Mouse (Mus musculus) retina, embryonic 14.5 days (tissue): ENCODE data around the gene Mindy2.

Source experiments
- DNase-seq: peaks from one replicate; pipeline ENCODE4 v3.0.0-alpha.2; 2015; ENCODE audit warnings: low spot score

Mindy2 gene

DNA sequence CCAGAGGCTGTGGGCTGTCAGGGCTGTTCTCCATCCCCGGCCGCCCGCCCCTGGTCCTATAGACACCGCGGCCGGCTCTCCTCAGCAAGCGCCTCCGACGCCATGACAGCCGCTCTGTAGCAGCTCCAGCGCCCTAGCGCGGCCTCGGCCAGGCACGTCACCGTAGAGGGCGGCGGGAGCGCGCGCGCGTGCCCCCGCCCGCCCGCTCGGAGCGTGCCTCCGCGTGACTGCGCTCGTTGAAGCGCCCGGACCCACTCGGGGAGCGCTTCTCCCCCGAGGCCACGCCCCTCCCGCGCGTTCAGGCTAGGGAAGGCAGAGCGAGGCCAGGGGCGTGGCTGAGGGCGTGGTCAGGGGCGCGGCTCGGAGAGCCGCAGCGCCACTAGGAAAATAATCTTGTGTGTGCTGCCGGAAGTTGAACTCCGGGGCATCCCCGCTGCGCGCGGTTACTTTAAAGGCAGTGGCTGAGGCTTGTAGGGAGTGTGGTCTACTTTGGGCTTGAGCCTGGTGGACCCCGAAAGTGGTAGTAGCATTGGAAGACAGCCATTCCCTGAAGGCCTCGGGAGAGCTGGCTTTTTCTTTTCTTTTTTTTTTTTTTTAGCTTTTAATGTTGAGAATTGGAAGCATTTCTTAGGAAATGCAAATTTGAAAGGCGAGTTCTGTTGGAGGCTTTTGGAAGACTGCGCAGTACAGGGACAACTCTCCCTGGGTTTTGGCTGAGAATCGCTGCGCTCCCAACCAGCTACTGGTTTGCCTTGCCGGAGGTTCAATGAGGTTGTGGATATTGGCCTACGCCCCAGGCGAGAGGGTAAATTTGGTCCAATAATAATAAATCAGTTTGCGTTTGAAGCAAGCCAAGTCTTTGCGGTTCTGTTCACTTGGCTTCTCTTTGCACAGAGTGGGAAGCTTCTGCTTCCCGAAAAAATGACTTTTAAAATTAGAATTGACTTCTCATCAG lies at the start of gene Mindy2:
Gene Mindy2 (minus strand): TSS at position 162 of the 955 bp plus-strand sequence.
- peak; percentile 98 for DNase-seq

DNA sequence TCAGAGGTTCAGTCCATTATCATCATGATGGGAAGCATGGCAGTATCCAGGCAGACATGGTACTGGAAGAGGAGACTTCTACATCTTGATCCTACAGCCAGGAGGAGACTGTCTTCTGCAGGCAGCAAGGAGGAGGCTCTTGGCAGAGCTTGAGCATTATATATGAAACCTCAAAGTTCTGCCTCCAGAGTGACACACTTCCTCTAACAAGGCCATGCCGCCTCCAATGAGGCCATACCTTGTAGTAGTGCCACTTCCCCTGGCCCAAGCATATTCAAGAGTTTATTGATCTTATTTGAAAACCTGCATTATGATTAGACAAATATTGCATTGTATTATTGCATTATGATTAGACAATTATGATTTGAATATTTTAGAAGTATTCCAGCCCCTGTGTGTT lies 49.5 kb upstream of the Mindy2 start:
- DNase-seq: no peak

DNA sequence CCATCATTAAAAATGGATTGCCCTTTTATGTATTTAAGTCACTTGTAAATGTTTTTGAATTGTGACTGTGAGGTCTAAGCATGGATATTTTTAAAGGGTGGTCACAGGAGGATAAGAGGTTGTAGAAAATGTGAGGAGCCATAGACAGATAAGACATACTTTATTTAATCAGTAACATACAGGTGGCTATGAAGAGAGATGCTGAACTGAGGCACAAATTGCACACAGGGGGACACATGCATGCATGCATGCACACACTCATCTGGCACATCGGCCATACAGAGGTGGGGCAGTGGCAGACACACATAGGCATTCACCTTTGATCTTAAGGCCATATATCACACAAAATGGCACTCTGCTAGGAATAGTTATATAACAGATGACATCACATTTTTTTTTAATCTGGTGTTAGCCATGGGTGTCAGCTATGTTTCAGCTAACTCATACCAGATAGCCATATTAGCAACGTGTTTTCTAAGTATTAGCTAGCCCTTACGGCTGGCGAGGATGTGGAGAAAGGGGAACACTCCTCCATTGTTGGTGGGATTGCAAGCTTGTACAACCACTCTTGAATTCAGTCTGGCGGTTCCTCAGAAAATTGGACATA lies 46.7 kb upstream of the Mindy2 start:
- DNase-seq: no peak

DNA sequence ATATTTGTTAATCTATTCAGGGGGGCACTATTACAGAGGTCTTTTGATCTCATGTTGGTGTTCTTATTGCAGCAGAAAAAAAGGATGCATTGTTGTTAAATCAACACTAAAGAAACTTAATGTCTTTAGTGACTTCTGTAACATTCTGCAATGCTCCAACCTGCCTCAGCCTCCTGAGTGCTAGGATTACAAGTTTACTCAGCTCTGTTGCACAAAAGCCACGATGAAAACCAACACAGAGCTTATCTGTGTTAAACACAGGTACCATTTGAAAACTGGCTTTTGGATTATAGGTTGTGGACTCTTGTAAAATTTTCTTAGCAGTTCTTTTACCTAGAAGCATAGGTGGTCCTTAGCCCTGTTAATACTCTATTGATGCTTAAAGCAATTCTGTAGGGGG lies 41.1 kb upstream of the Mindy2 start:
- DNase-seq: no peak

DNA sequence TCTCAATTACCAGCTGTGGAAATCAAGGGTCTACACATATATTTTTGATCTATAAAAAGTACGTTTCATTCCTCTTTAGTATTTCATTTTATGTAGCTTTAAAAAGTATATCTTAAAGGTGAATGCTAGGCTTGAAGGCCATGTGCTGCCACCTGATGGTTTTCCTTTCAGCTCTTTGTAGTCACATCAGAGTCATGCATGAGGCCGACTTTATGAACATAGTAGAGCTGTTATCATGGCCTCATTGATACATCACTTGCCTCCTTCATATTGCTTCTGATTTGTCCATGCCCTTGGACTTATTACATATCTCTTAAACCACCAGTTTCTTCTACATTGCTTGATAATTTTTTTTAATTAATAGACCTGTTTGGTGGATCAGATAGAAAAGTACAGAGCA lies 38.7 kb upstream of the Mindy2 start:
- no peak for DNase-seq

DNA sequence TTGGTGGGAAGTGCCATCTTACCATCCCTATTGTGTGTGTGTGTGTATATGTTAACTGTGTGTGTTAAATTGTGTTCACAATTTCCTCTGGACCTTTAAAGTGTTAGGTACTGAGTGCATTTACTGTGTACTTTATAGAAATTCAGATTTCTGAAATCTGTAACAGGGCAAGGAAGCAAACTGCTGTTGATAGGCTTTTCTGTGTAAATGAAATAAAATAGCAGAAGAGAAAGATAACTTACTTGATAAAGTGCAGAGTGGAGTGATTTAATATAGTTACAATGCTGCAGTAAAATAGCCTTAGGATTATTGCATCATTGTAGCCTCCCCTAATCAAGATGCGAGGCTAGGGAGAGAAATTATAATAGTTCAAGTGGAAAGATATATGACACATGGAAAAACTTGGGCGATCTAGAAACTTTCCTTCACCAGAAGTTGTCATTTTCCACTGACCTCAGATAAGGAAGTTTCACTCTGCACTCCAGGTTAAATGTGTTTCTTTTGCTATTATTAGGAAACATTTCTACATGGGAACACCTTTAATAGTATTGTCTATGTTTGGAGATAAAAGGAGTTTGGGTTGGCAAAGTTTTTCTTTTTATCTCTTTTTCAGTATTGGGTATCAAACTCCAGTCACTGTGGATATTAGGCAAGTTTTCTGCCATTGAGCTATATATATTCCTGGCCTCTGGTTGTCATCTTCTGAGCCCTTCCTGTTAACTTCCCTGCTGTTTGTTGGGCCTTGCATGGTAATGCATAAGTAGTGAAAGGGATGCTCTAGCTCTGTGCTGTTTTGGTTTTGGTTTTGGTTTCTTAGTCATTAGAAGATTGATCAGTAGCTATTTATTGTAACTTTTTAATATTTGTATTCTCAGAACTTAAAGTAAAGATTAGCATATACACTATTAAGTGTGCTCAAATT lies 35.1 kb upstream of the Mindy2 start:
- no peak for DNase-seq

DNA sequence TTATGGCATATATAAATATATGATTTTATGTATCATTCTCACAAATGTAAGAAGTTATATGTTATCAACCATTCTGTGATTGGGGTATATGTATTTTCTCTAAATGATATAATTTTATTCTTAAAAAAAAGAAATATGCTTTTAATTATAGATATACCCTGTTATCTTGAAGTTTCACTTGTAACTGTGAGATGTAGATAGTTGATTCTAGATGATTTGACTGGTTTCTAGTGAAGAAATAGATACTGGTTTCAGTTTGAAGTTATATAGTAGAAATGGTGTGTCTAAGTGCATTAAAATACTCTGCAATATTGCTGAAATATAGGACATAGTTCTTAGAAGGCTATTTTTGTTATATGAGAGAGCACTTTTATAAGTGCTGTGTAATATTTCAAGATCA lies 33.6 kb upstream of the Mindy2 start:
- DNase-seq: no peak

DNA sequence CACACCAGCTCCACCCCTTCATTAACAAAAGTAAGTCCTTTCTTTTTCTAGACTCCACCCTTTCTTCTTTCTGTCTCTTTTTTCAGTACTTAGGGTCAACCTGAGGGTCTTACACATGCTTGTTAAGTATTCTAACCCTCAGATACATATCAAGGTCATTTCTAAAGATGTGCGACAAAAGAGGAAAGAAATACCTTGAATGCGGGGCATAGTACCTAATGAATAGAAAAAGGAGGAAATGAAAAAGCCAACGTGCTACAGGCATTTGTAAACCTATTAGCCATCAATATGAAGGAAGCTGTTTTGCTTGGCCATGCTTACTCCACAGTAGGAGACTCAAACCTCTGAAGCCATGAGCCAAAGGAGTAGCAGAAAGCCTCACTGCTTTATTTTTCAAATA lies 33.0 kb upstream of the Mindy2 start:
- DNase-seq: no peak

DNA sequence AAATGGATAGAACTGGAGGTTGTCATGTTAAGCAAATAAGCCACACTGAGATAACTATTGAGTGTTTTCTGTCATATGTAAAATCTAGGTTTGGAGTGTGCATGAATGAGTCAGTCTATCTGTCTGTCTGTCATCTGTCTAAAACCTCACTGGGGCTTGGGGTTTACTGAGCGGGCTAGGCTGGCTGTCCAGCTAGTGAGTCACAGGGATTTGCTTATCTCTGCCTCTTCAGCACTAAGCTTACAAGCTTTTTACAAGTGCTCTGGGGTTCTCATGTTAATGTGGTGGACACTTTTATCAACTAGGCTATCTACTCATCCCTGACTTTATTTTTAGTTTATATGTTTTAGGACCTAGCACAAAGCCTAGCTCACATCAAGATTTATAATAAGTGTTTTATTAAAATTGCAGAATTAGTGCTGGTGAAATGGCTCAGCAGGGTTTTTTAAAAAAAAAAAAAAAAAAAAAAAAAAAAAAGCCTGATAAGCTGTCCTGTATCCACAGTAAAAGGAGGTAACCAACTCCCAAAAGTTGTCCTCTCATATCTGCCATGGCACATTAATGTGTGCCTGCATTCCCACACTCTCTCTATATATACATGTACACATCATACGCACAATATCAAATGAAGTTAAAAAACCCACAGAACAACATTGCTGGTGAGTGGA lies 31.5 kb upstream of the Mindy2 start:
- no peak for DNase-seq

DNA sequence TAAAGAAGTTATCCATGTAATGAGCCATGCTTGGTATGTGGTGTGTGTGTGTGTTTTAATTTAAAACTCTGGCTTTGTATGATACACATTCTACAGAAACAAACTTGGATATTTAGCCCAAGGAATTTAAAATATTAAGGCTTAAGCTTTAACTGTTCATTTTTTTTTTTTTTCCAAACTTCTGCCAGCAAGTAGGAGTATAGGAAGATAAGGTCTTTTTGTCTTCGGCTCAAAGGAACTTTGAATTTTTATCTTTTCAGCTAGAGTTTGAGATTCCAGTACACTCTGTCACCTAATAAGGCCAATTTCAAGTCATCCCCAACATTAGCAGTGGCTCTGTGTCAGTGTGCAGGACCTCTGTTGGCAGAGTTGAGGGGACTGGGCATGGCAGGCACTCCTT lies 25.2 kb upstream of the Mindy2 start:
- DNase-seq: no peak

DNA sequence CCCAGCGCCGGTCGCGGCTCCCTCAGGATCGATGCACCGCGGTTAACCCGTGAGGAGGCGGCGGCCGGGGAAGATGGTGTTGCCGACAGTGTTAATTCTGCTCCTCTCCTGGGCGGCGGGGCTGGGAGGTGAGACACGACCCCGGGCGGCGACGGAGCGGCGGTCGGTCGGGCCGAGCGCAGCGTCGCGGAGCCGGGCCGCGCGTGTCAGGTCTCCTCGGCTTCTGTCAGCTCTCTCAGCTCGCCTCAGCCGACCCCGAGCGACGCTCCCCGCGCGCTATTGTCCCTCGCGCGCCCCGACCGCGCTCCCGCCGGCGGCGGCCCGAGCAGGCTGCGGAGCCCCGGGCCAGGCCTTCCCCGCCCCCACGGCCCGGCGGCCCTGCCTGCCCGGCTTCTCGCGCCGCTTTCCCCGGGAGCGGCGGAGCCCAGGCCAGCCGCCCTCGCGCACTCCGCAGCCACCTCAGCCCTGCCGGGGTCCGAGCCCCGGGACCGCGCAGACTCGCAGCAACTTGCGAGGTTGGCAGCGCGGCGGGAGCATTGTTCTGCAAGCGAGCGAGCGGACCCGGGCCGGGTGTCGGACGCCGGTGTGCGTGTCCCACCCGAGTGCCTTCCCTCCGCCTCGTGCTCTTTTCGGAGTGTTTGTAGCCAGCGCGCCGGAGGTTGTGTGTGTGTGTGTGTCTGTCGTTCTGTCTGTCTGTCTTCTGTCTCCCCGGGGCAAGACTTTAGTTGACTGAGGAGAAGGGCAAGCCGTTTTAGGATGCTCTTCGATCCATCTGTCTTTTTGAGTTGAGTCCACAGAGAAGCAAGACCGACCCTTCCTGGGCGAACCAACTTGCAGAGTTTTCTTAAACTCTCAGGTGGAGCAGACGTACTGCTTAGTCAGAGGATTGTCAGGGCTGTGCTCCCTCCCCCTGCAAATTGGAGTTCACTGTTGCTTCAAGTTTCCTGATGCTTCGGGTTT lies 22.4 kb upstream of the Mindy2 start:
- DNase-seq: peak; percentile 66

DNA sequence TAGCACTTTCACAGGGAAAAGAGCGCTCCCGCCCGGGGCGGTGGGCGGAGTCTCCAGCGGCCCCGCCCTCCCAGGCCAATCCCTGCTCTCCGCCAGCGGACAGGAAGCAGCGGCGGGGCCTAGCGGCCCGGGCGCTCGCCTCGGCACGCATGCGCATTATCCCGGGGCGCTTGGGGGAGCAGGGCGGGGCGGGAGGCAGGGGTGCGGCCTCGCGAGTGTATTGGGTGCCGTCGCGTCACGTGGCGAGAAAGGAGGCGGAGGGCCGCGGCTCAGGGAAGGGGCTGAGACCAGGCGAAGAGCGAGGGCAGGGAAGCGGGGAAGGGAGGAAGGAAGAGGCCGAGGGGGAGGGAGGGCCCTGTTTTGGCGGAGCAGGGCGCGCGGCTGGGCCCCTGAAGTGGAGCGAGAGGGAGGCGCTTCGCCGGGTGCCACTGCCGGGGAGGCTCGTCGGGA lies 21.7 kb upstream of the Mindy2 start, which contains the start of gene Adam10:
Gene Adam10 (plus strand): TSS at position 316 of the 450 bp plus-strand sequence.
- DNase-seq: peak; percentile 98

DNA sequence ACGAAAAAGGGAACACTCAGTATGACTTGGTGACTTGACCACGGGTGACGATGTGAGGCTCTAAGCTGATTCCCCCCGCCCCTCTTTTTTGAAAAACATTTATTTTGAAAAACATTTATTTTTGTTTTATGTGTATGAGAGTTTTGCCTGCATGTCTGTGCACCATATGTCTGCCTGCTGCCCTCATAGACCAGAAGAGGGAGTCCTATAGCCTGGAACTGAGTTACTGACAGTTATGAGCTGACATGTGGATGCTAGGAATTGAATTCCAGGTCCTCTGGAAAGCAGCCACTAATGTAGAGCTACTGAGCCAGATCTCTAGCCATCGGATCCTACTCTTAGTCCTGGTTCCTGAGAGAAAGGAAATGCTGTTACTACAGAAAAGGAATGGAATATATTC lies 19.0 kb upstream of the Mindy2 start:
- no peak for DNase-seq

DNA sequence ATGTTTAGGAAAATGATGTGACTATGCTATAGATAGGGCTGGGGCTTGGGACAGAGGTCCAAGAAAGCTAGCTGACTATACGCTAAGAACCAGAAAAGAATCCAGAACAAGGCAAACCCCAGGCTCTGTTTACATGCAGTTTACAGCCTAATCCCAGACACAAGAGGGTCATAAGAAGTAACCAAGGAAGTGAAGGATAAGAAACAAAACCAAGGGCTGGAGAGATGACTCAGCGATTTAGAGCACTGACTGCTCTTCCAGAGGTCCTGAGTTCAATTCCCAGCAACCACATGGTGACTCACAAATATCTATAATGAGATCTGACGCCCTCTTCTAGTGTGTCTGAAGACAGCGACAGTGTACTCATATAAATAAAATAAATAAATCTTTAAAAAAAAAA lies 18.1 kb upstream of the Mindy2 start:
- DNase-seq: no peak

DNA sequence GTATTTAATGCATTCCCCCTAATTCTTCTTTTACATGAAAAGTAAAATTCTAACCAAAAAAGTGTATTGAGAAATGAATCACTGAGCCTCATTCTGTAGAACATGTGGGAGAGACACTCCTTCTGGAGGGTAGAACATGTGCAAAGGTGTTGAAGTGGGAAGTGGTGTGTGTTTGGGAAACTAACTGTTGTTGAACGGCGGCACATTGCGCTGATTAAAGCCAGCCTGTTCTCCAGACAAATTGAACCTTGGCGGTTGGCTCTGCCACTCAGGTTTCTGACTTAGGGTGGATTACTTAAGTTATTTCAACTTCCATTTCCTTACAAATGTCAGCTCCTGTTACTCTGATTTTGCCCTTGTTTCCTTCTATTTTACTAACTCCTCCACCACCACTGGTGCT lies 16.7 kb upstream of the Mindy2 start:
- DNase-seq: no peak

DNA sequence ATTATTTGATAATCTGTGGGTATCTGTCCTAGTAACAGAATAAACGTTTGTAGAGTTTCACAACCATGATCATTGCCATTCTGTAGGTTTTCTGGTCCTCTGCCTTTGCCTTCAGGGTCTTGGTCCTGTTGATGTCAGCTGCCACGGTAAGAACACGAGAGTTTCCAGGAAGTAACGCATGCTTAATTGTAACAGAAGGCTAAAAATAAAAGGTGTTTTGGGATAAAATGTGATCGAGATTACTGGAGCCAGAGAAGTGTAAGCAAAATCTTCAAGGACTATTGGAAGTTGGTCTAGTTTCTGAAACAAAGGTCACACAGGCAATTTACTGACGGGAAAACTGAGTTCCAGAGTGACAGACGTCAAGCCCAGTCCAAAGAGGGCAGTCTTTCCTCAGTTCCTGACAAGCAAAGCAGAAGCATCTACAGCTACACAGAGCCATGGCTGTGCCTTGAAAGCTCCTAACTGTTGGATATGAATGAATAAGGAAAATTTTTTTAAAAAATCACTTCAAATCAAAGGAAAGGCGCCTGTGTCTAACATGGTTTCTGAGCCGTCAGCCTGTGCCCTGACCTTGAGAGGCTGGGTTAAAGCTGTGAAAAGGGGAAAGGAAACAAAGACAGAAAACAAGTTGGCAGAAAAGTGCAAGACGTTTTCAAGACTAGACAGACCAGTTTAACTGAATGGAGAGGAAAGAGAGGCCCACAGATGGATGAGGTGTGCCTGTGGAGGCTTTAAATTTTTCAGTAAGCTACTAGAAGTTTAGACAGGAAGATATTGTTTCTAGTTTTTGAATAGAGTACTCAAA lies 15.0 kb upstream of the Mindy2 start:
- peak; percentile 17 for DNase-seq

DNA sequence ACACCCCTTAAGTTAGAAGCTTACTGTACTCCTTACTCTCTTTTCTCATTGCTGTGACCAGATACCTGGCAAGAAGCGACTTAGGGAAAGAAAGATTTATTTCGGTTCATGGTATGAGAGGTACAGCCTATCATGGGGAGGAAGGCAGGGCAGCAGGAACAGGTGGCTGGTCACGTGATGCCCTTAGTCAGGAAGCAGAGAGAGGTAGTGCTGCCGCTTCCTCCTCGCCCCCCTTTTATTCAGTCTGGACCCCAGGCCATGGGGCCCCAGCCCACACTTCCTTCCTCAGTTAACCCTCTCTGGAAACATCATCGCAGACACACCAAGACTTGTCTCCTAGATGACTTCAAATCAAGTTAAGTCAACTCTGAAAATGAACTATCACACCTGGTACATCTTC lies 14.3 kb upstream of the Mindy2 start:
- no peak for DNase-seq

DNA sequence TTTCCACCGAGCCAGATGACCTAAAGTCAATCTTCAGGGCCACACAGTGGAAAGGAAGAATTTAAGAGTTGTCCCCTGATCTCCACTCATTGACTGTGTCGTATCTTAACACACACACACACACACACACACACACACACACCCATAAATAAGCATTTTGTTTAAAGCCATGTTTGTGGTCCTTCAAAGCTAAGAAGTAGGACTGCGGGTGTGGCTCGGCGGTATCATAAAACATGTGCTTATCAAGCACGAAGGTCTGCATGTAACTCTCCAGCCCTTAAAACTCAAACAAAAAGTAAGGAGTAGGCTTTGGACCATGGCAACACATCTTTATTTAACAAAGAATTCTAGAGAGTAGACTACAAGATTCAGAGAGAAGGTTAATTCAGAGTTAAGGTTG lies 13.4 kb upstream of the Mindy2 start:
- DNase-seq: no peak

DNA sequence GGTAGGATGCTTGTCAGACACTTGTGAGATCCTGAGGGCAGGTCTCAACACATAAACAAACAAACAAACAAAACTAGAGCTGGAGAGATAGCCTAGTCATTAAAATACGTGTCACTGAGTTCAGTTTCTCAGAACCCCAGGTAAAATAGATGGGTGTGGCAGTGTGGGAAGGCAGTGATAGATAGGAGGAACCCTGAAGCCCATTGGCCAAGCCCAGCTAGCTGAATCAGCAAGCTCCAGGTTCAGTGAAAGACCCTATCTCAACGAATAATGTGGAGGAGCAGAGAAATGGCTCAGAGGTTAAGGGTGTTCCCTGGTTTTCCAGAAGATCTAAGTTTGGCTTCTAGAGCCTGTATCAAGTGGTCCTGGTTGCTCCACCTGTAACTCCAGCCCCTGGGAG lies 12.2 kb upstream of the Mindy2 start:
- no peak for DNase-seq

DNA sequence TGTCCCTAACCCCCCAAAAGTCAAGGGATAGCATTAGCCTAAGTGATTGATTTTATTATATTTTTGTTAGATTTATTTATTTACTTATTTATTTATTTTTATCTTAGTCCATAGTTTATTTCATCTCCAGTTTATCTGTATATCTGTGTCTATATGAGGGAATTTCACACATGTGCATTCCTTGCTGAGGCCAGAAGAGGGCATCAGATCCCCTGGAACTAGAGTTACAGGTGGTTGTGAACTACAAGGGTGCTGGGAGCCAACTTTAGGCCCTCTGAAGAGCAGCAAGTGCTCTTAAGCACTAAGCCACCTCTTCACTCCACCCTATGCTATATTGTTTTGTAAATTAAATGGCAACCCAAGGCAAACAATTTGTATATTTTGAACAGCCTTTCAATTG lies 11.1 kb upstream of the Mindy2 start:
- DNase-seq: no peak
